Mouse (Mus musculus) megakaryocyte-erythroid progenitor cell, adult 5-6 weeks (primary cell): ENCODE measurements around the gene Cep164. TPM values are rescaled to one million over a fixed set of nuclear protein-coding genes. Genes with fewer than 3 reads are reported as not detected.

Experiments
- ATAC-seq: replicated peaks from 2 replicates; pipeline ENCODE4 v1.8.0; 2016; ENCODE audit warnings: mild to moderate bottlenecking, inconsistent platforms; ENCODE audit not compliant: severe bottlenecking, poor library complexity, low FRiP score, low TSS enrichment
- total RNA-seq, 2 experiments: library from RNA; stranded (forward) in 1 of 2; stranded (reverse) in 1 of 2; fragments of 200-1000, 215-1000 nt in 1 of 2; fragments of >200 nt in 1 of 2; fragmentation: Nextera tagmentation in 1 of 2; gene quantifications; 2 replicates each; pipeline ENCODE4 v1.2.3; 2014 to 2017

Cep164 gene
- total RNA-seq, 2 experiments from 2014 or later: 11.1 to 30.3 TPM

DNA sequence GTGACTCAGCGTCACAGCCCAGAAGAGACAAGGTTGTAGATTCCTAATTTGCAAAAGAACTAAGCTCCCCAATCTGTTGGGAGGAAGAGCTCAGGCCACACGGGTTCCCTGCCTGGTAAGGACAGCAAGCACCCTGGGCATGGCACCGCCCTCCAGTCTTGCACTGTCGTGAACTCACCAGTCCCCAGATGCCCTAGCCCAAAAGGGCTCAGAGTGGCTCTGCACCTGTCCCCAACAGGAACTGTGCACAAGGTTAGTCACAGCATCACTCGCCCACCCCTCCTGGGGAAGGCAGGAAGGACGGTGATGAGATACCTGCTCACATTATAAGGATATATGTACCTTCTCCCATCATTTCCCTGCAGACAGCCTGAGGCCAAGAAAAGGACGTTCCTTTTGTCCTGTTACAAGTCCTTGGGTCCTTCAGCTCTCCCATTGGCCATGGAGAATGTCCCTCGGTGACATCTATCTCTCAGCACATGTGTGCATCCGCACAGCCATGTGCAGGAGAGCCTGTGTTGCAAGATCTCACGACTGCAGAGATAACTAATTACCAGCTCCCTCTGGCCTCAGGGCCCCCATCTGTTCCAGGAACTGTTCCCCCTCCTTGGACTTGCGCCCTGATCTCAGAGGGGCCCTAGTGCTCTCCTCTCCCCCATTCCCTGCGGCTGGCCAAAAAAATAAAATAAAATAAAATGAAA lies 89.3 kb downstream of the Cep164 start:
- no peak for ATAC-seq

DNA sequence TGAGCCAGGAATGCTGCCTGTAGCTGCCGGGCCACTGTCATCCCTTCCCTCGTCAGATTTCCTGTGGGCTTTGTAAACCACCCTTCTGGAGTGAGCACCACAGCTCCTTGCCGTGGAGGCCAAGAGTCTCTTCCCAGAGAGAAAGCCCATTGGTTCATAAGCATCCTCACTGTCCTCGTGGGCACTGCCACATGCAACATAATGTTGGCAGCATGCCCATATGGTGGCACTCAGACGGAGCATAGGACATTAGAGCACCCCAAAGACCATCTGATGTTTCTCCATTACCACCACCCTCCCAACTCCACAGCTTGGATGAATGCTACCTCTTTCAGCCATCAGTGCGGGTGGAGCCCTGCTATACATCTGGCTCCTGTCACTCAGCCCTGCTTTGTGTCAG lies 95.2 kb downstream of the Cep164 start:
- ATAC-seq: no peak

- ATAC-seq: no peak
These were observed 96.6 kb downstream of the Cep164 start for GRCm38 (mm10) chr9:45731851-45732250.

DNA sequence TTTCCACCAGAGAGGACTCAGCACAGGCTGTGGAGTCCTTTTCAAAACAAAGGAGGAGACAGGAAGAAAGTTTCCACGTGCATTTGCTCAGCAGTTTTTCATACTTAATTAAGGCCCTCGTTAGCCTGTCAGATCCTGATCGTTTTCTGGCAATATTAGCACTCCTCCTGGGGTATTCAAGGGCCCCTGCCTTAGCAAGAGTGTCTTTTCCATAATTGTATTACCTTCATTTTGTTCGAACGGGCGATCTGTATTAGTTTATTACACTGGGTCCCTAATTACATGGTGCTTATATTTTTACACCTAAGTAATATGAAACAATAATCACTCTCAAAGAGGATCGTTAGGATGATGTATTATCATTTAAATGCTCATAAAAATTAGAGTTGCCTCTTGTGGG lies 108.5 kb downstream of the Cep164 start:
- ATAC-seq: no peak

Other genes starting within 250 kb of the Cep164 start
- 1.7 and 5.8 TPM in 2 replicates for gene Bace1, start 9.9 kb upstream of the Cep164 start, total RNA-seq (2014; fragmentation: Nextera tagmentation)
- gene Bace1, start 9.9 kb upstream of the Cep164 start, total RNA-seq (2017): 0.52 and 0.99 TPM in 2 replicates
- 17.4 and 24.5 TPM in 2 replicates for gene Pcsk7, start 77.8 kb upstream of the Cep164 start, total RNA-seq (2014; fragmentation: Nextera tagmentation)
- 11.9 and 15.8 TPM in 2 replicates for gene Pcsk7, start 77.8 kb upstream of the Cep164 start, total RNA-seq (2017)
- gene Rnf214, start 78.2 kb upstream of the Cep164 start, total RNA-seq (2014; fragmentation: Nextera tagmentation): 34.7 and 48.2 TPM in 2 replicates
- 22.6 and 26.0 TPM in 2 replicates for gene Rnf214, start 78.2 kb upstream of the Cep164 start, total RNA-seq (2017)
- gene Tagln, start 107.4 kb upstream of the Cep164 start, total RNA-seq (2014; fragmentation: Nextera tagmentation): not detected in 2 replicates
- not detected in 2 replicates for gene Tagln, start 107.4 kb upstream of the Cep164 start, total RNA-seq (2017)
- 45.6 and 50.6 TPM in 2 replicates for gene Sidt2, start 126.6 kb upstream of the Cep164 start, total RNA-seq (2014; fragmentation: Nextera tagmentation)
- gene Sidt2, start 126.6 kb upstream of the Cep164 start, total RNA-seq (2017): 10.8 and 29.2 TPM in 2 replicates
- gene Pafah1b2, start 184.0 kb upstream of the Cep164 start, total RNA-seq (2014; fragmentation: Nextera tagmentation): 26.5 and 36.8 TPM in 2 replicates
- gene Pafah1b2, start 184.0 kb upstream of the Cep164 start, total RNA-seq (2017): 111 and 144 TPM in 2 replicates
- gene Sik3, start 184.1 kb upstream of the Cep164 start, total RNA-seq (2014; fragmentation: Nextera tagmentation): 23.8 and 29.0 TPM in 2 replicates
- gene Sik3, start 184.1 kb upstream of the Cep164 start, total RNA-seq (2017): 15.2 and 16.6 TPM in 2 replicates